Mouse (Mus musculus) kidney, adult 2 months (tissue): ENCODE data around the gene Abhd8.

Experiments used
- CTCF ChIP-seq: fragments of 200-500 bp; conservative IDR thresholded peaks from 2 replicates; pipeline ENCODE4 v1.5.1; 2011; ENCODE audit warnings: low read depth, mild to moderate bottlenecking, control low read depth, low read length, moderate library complexity, mixed read lengths; ENCODE audit not compliant: insufficient read depth, insufficient read length
- POLR2A ChIP-seq: fragments of 200-500 bp; IDR thresholded peaks from one replicate; pipeline ENCODE4 v1.6.1; 2011; ENCODE audit warnings: low read depth, low read length, control low read depth

DNA sequence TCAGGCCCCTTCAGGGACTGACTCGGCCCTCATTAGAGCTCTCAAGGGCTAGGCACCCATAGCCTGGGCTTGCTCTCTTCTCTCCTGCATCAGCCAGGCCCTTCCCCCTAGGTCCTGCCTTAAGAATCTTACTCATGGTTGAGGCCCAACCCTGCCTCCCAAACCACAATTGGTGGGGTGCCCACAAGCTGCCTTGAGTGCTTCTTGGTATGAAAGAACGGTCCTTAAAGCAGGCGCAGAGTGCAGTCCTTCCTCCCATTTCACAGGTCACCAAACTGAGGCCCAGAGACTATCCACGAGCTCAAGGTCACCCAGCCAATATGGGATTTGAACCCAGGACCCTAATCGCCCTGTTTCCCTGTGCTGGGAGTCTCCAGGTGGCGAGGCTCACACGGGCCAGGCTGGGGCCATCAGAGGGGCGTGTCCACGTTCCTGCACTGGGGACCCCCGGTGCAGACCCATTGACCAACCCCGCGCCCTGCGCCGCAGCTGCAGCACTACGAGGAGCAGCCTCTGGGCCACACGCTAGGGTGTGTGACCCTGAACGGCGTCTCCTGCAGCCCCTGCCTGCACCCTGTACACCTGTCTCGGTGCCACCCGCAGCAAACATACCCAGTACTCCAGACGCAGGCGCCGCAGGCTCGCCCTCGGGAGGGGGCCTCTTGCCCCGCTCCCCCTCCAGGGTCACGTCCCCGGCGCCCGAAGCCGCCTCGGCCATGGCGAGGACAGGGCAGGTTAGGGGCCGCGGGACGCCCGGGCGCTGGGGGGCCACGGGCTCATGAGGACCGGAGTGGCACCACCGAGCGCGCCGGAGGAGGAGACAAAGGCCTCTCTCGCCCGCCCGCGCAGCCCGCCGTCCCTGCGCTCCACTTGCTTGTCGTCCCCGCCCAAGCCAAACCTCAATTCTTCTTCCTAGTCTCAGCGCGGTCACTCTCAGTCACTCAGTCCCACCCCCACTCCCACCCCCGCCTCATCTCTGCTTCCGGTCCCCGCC, 22.0 kb upstream of the Abhd8 start, which contains the start of gene Ano8:
- no peak for TF ChIP-seq CTCF
- TF ChIP-seq POLR2A = no peak
